Mouse (Mus musculus) MEL (cell line): ENCODE results near the gene Dse.

Experiments
- JUND ChIP-seq: IDR thresholded peaks from 2 replicates; pipeline ENCODE4 v1.6.1; 2011; ENCODE audit warnings: low read depth, mild to moderate bottlenecking, improper control_type of control experiment, low read length
- MYC ChIP-seq: IDR thresholded peaks from 2 replicates; pipeline ENCODE4 v1.6.1; 2011; ENCODE audit warnings: low read depth, mild to moderate bottlenecking, low read length, improper control_type of control experiment, moderate library complexity
- POLR2A ChIP-seq, 2 experiments: IDR thresholded peaks; 2 replicates each; pipeline ENCODE4 v1.6.1; 2011 to 2012; ENCODE audit warnings: low read length in 2 of 2, mild to moderate bottlenecking in 2 of 2, control low read depth in 1 of 2, improper control_type of control experiment in 1 of 2, low read depth in 1 of 2, moderate library complexity in 1 of 2; ENCODE audit not compliant: control insufficient read depth in 1 of 2, insufficient read depth in 1 of 2, poor library complexity in 1 of 2
- TCF12 ChIP-seq: IDR thresholded peaks from 2 replicates; pipeline ENCODE4 v1.6.1; 2014; ENCODE audit warnings: low read depth, mild to moderate bottlenecking, inconsistent platforms, low read length, improper control_type of control experiment, moderate library complexity

DNA sequence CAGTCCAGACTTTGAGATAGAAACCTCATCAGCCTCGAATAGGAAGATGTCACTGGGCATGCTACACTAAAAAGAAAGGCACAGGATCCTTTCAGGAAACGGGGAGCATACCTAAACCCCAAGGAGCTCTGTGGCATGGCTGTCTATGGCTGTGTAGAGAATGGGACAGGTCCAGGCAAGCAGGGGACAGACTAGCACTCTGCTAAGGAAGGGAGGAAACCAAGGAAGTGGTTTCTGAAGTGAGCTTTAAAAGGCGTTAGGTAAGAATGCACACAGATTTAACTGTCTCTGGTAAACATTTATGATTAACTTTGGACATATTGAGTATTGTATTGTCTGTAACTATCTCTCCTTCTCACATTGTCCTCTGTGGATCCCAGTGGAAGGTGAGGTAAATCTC is 10.2 kb downstream of the Dse start:
- TF ChIP-seq TCF12 (no peak), POLR2A (IDR thresholded peaks at IDR 0.05; ENCODE audit: control insufficient read depth in 1 of 2, insufficient read depth in 1 of 2, low read depth in 1 of 2, low read length in 2 of 2, poor library complexity in 1 of 2) (no peak), MYC (no peak), JUND (no peak)
